Mouse (Mus musculus) c-Kit-positive CD71-negative TER-119-negative erythroid progenitor cells, embryonic 14.5 days (primary cell): ENCODE results near the gene Abcg1.

Experiments used
- DNase-seq: peaks from one replicate; pipeline ENCODE4 v3.0.0-alpha.2; 2013; ENCODE audit warnings: low read depth

Abcg1 gene

DNA sequence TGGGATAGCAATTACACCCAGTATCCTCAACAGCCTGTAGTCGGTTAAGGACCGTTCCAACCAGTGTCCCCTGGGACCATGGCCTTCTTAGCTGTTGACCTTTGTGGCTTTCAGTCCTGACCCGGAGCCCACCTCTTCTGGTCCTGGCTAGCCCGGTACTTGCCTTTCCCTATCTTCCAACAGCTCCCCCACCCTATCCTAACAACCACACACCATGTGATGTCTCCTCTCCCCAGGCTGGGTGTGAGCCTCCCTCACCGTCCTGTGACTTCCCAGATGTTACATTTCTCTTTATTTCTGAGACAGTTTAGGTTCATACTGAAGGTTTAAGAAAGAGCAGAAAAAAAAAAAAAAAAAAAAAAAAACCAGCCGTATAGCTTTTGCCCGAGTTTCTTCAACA is 17.1 kb upstream of the Abcg1 start:
- no peak for DNase-seq

DNA sequence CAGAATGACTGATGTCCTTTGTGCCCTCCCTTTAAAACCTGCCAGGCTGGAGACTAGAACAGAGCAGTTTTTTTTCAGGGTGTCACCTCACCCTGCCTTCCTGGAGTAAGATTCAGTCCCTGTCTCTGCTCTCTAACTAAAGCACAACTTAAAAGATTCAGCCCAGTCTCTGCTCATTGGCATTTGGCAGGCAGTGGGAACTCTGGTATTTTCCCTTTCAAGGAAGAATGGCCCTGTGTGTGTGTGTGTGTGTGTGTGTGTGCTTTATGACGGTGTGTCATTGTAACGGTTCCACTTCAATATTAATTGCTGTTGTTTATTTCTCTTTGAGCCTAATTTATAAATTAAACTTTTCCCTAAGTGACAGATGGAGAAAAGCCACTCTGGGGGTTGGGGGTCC is 14.7 kb upstream of the Abcg1 start:
- DNase-seq: no peak

DNA sequence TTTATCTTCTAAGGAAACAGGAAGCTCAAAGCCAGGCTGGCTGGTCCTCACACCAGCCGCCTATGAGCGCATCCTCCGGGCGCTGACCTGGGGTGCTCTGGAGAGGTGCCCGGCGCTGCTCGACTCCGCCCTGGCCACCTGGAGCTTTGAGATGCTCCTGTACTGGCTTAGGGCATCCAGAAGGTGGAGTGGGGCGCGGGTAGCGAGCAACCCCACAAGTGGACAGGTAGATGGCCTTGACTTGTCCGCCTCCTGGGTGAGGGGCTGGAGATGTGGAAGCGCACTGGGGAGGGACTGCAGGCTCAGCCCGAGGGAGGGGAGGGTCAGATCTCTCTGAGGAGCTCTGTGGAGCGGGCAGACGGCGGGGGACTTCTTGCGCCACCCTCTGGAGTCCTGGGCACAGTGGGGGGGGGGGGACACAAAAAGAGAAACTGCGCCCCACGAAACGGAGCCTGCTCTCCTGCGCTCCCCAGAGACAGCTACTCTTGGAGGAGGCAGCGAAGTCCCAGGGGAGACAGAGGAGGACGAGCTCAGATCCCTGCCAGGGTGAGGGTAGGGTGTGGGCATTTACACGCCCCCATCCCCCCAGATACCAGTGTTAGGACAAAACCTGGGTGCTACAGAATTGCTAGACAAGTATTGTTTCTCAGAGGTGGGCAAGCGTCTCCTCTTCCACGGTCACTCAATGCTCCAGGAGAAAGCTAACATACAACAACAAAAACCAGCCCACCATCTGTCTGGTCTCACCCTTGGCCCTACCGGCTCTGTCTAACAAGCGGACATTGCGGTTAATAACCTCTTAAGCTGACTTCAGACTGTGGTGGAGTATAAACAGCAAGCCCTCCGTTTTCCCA is 643 bp downstream of the Abcg1 start:
- no peak for DNase-seq

DNA sequence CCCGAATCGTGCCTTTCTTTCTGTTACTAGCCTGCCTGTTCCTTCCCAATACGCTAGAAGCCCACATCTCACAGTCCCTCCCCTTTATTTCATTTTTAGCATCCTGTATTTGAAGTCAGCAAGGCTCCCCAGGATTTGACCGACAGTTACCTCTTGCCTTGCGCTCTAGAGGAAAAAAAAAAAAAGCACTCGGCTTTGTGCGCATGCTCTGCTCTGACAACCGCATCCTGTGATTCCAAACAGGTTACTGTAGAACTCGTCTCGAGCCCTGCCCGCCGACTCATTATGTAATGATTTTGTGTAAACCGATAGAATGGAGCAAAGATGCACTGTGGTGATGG is 1.2 kb downstream of the Abcg1 start:
- no peak for DNase-seq

DNA sequence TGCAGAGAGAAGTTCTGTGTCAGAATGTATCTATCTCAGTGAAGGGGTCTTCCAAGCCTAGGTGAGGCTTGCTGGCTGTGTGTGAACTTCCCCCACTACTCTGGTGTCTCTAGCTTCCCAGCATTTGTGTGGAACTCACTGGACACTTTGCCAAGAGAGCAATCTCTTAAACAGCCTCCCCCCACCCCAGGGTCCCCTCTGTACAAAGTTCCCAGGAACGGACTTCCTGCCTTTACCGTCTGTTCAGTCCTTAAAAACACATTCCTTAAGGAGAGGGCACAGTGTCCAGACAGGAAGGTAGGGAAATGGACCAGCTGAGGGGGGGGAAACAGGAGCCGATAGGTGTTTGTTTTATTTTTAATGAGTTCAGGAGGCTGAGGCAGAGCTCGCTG is 2.7 kb downstream of the Abcg1 start:
- DNase-seq: no peak

DNA sequence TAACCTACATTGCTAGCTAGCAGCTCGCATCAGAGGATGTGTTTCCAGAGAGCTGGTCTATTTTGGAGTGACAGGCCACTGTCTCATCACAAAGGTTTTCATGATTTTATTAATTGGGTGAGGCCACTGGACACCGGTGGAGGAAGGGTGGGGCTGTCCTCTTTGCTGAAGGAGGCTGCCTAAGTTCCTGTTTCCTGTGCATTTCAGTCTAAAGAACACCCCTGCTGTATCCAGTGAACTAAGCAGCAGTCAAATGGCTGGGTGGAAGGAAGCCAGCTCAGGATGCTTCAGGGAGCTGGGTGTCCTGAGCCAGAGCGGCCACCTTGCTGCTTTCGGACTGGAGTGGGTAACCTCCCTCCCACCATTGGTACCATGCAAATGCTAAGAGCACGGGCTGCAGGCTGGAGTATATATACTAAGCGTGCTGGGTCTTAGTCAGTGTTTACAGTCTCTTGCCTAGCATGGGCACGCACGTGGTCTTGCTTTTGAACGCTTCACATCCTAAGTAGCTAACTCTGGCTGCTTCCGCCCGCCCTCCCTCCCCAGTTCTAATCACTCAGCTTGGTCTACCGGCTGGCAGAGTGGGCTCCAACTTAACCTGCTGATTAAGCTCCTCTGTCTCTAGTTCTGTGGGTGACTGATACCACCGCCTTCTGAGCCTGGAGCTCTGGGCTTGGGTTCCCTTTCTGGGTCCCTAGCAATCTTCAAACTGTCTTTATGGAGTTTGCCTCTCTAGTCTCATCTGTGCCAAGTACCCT is 3.3 kb downstream of the Abcg1 start:
- DNase-seq: no peak

DNA sequence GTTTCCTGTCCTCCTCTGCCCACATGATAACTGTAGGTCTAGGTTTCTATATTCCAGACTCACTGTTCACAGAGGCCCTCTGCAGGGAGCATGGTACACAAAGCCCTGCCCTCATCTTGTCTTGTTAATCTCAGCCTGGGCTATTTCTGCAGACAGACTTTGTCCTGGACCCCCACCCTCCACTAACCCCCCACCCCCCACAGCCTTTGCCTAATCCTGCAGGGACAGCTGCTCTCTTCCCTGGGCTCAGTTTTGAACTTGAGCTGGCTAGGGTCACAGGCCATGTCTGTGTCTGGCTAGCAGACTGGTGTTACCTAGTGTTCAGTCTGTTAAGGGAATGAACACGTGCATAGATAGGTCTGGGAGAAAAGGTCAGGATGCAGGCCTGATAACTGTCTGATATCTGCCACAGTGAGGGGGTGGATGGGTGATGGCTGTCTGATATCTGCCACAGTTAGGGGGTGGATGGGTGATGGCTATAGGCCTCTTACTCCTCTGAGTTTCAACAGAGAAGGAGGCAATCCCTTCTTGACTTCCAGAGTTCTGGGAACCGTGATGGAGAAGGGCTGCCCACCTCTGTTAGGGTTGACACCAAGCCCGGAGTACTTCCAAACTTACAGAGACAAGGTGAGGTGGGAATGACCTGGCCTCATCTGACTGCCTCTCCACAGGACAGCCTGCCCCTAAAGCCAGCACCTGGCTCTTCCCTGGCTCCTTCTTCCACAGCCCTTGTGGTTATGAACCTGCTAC is 4.0 kb downstream of the Abcg1 start:
- no peak for DNase-seq

DNA sequence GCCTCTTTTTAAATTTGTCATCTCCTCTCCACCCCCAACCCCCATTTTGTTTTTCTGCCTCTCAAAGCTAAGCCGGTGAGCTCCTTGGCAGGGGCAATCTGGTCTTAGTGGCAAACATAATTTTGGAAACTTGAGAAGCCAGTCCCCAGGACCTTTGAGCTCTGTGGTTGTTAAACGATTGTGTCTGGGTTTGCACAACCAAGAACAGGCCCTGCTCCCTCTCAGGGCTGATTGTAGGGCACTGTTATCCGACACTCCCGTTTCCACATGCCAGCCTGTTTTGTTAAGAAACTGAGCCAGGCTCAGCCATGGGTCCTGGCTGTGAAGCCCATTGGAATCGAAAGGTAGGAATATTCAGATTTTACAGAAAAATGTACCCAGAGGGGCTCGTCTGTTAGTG is 8.6 kb downstream of the Abcg1 start:
- DNase-seq: no peak

DNA sequence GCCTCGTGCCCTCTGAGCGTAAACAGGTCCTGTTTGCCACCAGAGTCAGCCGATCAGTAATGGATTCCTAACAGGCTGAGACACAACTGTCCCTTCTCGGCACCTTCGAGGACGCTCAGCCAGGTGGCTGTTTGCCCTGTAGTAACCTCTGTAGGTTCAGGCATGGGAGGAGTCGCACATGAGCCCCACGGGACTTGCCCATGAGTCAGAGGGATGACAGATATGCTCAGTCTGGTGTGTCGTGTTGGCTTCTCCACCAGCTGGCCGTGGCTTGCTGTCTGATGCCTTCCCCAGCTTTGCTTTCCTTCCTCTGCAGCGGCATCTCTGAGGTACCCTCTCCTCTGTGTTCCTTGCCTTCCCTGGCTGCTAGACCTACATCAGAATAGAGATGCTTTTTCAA is 9.6 kb downstream of the Abcg1 start:
- no peak for DNase-seq

DNA sequence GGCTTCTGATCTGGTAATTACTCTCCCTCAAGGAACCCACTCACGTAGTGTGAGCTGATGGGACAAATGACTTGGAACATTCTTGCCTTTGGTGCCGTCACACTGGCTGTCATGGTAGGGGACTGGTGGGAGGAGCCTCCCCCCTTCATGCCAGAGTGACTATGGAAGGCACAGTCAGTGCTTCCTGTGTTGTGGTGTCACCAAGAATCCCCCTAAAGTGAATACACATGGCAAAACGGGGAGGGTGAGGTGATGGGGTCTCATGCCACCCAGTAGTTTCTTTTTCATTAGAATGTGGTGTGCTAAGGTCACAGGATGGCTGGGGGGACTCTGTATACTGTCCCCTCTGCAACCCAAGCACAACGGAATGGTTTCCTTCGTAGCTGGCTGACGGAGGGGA is 11.6 kb downstream of the Abcg1 start:
- DNase-seq: no peak

DNA sequence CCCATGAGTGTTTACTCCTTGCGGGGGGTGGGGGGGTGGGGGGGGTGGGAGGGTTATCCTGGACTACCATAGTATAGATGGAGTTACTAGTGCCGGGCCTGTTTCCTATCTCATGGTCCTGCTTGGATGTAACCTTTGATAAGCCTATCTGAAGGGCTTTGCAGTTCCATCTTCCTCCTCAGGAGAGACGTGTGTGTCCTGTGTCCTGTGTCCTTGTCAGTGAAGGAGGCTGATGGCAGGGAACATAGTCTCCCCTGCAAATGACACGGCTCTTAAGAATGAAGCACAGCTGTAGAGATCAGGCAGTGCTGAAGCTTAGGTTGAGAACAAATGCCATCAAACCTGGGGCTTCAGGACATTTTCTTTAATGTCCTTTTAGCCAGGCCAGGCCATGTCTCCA is 12.4 kb downstream of the Abcg1 start:
- no peak for DNase-seq

DNA sequence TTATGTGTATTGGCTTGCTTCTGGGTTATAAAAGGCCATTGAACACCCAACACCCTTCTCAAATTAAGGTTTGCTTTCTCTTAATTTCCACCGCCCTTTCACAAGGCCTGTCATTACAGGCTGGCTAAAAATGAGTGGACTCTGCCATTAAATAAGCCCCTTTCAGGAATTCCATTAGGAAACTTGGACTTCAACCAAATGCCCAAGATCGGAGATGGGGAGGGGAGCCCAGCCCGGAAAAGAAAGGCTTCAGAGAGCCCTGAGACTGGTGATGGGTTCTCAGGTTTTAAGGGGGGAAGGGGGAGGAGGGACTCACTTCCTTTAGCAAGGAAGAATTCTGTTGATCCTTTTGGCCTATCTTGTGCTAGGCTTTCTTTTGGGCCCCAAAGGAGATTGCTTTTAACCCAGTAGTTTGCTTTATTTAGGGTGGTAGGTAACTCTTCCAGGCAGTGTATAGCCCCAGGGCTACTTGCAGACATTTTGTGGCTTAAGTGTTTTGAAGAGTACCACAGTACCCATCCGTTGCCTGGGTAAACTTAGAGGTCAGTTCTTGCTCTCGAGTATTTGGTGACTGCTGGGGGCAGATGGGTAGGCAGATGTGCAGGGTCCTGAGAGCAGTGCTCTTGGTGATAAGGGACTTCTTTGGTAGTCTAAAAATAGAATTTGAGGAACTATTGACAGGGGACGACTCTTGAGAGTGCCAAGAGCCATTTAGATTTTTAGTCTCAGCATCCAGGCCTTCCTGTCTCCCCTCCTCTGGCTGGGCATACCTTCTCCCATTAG is 13.1 kb downstream of the Abcg1 start:
- DNase-seq: no peak

DNA sequence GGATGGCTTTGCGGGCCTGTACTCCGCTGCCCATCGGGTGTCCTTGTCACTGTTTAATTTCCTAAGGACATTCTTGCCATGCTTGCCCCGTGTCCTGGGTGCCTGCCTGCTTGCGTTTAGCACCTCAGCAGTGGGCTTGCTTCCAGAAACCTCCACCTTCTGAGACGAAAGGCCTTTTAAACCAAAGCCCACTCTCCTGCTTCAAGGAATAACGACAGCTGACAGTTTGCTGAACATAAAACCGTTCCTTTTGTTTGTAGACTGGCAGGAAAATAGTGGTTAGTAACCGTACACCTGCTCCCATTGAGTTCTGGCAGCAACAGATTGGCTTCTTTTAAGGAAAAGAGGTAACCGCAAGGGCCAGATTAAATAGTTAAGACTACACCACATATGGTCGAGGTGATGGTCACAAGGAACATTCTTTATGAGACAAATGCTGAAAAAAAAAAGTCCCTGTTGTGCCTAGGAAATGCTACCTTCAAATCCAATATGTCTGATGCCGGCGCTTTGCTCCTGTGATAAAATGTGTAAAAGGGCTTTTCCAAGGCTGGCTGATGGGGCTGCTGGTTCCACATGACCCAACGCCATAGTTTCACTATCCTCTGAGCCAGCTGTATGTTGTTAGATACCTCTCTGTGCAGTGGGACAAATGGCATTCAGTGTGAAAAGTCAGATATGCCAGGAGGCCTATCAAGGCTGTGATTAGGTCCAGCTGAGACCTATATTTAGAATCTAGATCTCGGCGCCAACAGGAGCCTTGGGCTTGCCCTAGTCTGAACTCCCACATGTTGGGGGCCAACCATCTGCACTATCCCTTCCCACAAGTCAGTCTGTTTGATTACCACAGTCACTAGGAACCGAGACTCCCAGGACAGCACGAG is 14.2 kb downstream of the Abcg1 start:
- no peak for DNase-seq

DNA sequence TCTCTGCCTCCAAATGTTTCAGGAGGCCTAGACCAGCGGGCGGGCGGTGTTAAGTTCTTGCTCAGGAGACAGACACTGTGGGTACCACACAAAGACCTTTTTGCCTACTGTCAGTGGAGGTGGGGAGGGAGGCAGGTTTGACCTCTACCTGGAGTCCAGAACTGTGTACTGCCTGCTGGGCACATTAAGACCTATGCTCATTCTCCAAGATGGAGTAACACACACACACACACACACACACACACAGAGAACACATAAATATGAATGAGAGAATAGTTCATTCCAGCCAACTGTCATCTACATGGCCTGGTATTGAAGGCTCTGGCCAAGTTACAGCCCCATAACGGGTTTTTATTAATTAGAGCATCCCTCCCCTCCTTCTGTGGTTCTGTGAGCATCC is 15.4 kb downstream of the Abcg1 start:
- DNase-seq: no peak

DNA sequence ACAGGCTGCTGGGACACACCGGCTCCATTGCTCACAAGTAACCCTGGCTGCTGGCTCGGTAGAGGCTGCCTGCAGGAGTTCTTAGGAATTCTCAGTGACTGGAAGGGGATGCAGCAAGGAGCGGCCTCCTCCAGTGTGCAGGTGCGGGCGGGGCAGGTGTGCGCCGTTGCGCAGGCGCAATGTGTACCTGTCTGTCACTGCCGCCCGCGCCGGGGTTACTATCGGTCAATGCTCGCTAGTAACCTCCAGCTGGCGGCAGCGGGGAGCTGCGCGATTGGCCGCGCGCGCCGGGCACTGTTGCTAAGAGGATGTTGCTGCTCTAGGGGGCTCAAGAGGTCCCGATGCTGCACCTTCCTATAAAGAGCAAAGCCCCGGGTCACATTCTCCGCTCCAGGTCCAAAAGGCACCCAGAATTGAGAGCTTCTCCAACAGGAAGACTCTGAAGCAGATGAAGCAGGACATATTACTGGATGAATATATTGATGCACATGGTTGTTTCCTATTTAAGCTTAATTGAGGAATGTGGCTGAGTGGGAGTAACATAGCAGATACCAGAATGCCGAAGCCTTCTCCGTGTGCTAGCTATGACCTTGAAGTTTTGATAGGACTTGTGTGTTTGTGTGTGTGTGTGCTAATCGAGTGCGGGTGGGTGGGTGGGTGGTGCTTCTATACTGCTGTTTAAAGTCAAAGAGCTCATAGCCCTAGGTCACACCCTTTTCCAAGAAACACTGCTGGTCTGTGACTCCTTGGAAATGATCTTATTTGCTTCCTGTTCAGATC is 16.0 kb downstream of the Abcg1 start:
- no peak for DNase-seq

DNA sequence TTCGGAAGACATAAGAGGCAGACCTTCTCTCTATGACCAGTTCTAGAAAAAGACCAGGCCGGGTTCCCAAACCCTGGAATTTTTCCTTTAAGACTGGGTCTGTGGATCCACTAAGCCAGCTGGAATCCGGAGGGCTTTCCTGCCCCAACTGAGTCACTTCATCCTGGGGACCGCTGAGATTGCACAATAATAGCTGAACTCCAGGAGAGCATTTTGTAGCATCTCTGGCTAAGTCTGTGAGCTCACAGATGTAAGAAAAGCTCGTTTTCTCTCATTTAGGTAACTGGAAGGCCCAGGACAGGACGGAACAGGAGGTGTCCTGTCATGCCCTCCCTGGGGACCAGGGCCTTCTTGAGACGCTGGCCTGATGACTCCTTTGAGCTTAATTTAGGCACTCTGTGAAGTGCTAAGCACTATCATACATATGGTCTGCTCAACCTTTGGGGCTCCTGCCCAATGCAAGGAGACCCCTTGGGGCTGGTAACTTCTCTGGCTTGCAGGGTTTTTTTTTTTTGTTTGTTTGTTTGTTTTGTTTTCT is 16.6 kb downstream of the Abcg1 start:
- no peak for DNase-seq

DNA sequence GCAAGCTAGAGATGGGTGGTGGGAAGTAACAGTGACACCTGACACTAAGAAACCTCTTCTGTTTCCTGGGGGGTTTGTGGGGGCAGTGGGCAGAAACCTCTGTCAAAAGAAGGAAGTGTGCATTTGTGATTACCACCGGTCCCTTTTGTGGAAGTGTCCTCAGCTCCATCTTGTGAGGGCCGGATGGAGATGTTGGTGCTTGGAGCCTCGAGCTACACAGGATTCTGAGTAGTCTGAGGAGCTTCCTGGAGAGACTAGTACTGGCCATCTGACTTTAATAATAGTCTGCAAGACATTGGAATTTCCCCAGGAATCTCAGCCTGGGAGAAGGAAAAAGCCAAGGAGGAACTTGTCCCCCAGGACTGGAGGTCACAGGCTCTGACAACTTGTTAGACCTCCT is 17.2 kb downstream of the Abcg1 start:
- DNase-seq: no peak

DNA sequence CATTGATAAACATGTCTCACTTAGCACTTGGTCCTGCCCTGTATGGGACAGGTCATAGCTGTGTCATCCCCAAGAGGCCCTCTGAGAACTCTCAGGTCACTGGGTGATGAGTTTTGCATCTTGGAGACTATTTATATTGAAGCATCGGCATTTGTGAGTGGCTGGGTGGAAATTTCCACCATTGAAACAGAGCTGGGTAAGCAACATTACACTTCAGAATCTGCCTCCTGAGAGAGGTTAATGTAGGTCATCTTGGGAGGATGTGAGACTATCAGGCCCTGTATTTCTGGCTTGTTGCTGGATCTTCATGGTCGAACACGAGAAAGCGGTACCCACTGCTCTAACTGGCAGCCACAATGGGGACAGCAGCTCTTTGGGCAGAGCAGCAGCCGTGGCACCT is 18.0 kb downstream of the Abcg1 start:
- no peak for DNase-seq

DNA sequence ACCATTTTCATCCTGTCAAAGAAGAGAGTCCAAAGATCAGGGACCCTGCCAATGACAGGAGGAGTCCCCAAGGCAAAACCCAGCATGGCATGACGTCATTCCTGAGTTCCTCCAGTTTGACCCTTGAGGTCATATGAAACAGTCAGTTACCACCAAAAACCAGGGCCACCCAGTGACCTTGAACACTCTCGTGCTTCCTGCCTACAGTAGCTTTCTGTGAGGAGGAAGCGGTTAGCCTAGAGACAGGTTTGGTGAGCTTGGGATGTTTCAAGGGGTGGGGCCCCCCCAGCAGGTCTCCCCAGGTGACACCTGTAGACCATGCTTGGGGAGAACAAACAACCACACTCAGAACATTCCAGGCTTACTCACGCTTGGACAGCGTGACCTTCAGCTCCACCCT is 20.1 kb downstream of the Abcg1 start:
- DNase-seq: no peak

DNA sequence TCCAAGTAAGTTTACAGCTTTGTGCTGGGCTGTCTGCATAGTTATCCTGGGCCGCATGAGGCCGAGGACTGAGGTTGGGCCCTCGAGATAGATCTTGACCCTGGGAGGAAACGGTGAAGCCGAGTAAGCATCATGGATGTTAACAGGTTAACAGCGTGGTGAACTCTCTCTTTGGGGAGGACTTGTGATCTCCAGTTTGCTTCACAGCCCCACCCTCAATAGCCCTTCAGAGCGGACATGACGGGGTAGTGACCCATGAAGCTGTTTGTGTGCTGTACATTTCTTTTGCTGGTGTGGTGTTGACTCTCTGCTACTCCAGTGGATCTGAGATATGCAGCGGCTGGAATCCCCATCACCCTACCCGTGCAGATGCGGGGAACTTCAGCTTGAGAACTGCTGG is 21.1 kb downstream of the Abcg1 start:
- DNase-seq: no peak
